Mouse (Mus musculus): ENCODE results near the gene 1700047I17Rik2. TPM values are rescaled to one million over a fixed set of nuclear protein-coding genes. Genes with fewer than 3 reads are reported as not detected.

The 1700047I17Rik2 gene
- 26.1 TPM for polyA plus RNA-seq (2014; fragmentation: Illumina TruSeq; extraction: RNeasy Lipid Tissue Mini Kit (QIAGEN cat#74804); ENCODE audit: low read depth, low replicate concordance)

DNA sequence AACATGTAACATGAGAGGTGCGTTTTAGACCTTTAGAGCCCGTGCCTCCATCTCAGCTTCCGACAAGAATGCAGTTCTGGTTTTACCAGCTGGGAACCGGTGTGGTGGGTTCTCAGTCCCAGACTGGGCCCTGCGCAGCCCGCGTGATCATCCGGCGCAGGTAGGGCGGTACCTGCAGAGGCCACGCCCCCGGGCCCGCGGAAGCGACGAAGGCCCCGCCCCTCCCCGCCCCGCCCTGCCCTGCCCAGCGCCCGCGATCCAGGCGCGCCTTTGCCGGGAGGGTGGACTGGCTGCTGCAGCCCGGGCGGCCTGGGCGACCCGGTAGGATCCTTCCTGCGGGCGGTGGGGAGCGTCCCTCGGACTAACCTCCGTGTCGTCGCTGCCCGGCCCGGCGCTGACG lies at the start of gene 1700047I17Rik2:
Gene 1700047I17Rik2, plus strand, starts transcription at position 287 of the 400 bp plus-strand sequence.

DNA sequence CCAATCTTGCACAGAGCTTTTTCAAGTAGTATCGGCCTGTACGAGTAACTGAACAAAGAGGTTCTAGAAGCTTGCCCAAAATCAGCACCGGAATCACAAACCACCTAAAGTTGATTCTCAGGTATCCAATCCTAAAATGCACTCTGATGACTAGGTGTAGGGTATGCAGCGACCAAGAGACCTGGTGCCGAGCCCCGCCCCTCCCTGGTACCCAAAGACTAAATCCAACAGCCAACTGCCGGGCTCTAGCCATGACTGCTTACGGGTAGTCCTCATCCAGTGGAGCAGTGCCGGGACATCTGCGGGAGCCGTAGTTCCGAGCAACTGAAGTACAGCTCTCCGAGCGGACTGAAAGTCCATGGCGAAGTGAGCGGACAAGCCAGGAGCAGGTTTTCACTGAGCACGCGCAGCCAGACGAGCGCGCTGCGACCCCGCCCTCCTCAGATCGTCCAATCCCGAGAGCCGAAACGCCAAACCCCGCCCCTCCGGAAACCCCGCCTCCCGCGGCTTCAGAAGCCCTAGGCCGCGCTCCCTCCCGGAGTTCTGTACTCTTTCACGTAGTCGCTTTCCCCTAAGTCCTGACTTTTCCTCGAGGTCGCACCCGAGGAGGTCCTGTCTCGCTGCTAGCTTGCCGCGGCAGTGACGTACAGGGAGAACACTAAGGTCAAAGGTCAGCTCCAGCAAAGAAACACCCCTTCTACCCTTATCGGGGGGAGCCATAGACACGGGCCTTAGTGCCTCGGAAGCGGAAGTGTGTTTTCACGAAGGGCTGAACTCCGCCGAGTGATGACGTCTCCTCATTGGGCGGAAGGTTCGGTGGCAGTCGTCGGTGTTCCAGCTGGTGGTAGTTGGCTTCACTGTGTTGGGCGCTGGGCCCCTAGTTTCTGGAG lies 44.6 kb upstream of the 1700047I17Rik2 start, which contains the start of gene Srp54b:
Gene Srp54b, plus strand, starts transcription at position 546 of the 890 bp plus-strand sequence.

DNA sequence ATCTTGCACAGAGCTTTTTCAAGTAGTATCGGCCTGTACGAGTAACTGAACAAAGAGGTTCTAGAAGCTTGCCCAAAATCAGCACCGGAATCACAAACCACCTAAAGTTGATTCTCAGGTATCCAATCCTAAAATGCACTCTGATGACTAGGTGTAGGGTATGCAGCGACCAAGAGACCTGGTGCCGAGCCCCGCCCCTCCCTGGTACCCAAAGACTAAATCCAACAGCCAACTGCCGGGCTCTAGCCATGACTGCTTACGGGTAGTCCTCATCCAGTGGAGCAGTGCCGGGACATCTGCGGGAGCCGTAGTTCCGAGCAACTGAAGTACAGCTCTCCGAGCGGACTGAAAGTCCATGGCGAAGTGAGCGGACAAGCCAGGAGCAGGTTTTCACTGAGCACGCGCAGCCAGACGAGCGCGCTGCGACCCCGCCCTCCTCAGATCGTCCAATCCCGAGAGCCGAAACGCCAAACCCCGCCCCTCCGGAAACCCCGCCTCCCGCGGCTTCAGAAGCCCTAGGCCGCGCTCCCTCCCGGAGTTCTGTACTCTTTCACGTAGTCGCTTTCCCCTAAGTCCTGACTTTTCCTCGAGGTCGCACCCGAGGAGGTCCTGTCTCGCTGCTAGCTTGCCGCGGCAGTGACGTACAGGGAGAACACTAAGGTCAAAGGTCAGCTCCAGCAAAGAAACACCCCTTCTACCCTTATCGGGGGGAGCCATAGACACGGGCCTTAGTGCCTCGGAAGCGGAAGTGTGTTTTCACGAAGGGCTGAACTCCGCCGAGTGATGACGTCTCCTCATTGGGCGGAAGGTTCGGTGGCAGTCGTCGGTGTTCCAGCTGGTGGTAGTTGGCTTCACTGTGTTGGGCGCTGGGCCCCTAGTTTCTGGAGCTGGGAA lies 30.5 kb downstream of the 1700047I17Rik2 start, which contains the start of gene Srp54c:
Gene Srp54c, plus strand, starts transcription at position 543 of the 894 bp plus-strand sequence.

Other genes with a start within 250 kb of the 1700047I17Rik2 start
- not detected for gene Gm20403, start 213.1 kb upstream of the 1700047I17Rik2 start, polyA plus RNA-seq (2014; fragmentation: Illumina TruSeq; extraction: RNeasy Lipid Tissue Mini Kit (QIAGEN cat#74804); ENCODE audit: low read depth, low replicate concordance)
- 10.2 TPM for gene Baz1a, start 185.2 kb upstream of the 1700047I17Rik2 start, polyA plus RNA-seq (2014; fragmentation: Illumina TruSeq; extraction: RNeasy Lipid Tissue Mini Kit (QIAGEN cat#74804); ENCODE audit: low read depth, low replicate concordance)
- 25.8 TPM for gene 2700097O09Rik, start 119.5 kb upstream of the 1700047I17Rik2 start, polyA plus RNA-seq (2014; fragmentation: Illumina TruSeq; extraction: RNeasy Lipid Tissue Mini Kit (QIAGEN cat#74804); ENCODE audit: low read depth, low replicate concordance)
- gene Srp54a, start 119.3 kb upstream of the 1700047I17Rik2 start, polyA plus RNA-seq (2014; fragmentation: Illumina TruSeq; extraction: RNeasy Lipid Tissue Mini Kit (QIAGEN cat#74804); ENCODE audit: low read depth, low replicate concordance): 481 TPM
- not detected for gene Fam177a, start 75.1 kb upstream of the 1700047I17Rik2 start, polyA plus RNA-seq (2014; fragmentation: Illumina TruSeq; extraction: RNeasy Lipid Tissue Mini Kit (QIAGEN cat#74804); ENCODE audit: low read depth, low replicate concordance)
- 1.8 TPM for gene Srp54b, start 44.5 kb upstream of the 1700047I17Rik2 start, polyA plus RNA-seq (2014; fragmentation: Illumina TruSeq; extraction: RNeasy Lipid Tissue Mini Kit (QIAGEN cat#74804); ENCODE audit: low read depth, low replicate concordance)
- gene Srp54c, start 30.6 kb downstream of the 1700047I17Rik2 start, polyA plus RNA-seq (2014; fragmentation: Illumina TruSeq; extraction: RNeasy Lipid Tissue Mini Kit (QIAGEN cat#74804); ENCODE audit: low read depth, low replicate concordance): 145 TPM
- 38.7 TPM for gene 1110008L16Rik, start 100.0 kb downstream of the 1700047I17Rik2 start, polyA plus RNA-seq (2014; fragmentation: Illumina TruSeq; extraction: RNeasy Lipid Tissue Mini Kit (QIAGEN cat#74804); ENCODE audit: low read depth, low replicate concordance)
- gene Ppp2r3c, start 103.4 kb downstream of the 1700047I17Rik2 start, polyA plus RNA-seq (2014; fragmentation: Illumina TruSeq; extraction: RNeasy Lipid Tissue Mini Kit (QIAGEN cat#74804); ENCODE audit: low read depth, low replicate concordance): 23.6 TPM
- gene Psma6, start 184.6 kb downstream of the 1700047I17Rik2 start, polyA plus RNA-seq (2014; fragmentation: Illumina TruSeq; extraction: RNeasy Lipid Tissue Mini Kit (QIAGEN cat#74804); ENCODE audit: low read depth, low replicate concordance): 337 TPM

Measured in kidney, adult 10 weeks (tissue).